Mouse (Mus musculus) G1E (cell line): ENCODE results near the gene Ugt1a1. TPM values are rescaled to one million over a fixed set of nuclear protein-coding genes. Genes with fewer than 3 reads are reported as not detected.

Experiments
- ATAC-seq: 2 replicates; pipeline ENCODE4 v1.8.0; 2016; ENCODE audit warnings: mild to moderate bottlenecking; ENCODE audit not compliant: insufficient number of reproducible peaks, poor library complexity, low FRiP score, severe bottlenecking; ENCODE audit errors: extremely low read depth
- DNase-seq: peaks from one replicate; pipeline ENCODE4 v3.0.0; 2012; ENCODE audit warnings: low spot score
- H3K27me3 ChIP-seq: 2 replicates; pipeline ENCODE4 v1.6.1; 2012; ENCODE audit warnings: mild to moderate bottlenecking, low read length, inconsistent platforms; ENCODE audit not compliant: insufficient read depth
- H3K36me3 ChIP-seq: replicated peaks from 2 replicates; pipeline ENCODE3; 2012; ENCODE audit warnings: mild to moderate bottlenecking, inconsistent platforms
- H3K4me1 ChIP-seq: 2 replicates; pipeline ENCODE4 v1.6.1; 2012; ENCODE audit warnings: low read depth, low read length, inconsistent platforms, mixed read lengths; ENCODE audit not compliant: insufficient read depth
- H3K4me3 ChIP-seq: 2 replicates; pipeline ENCODE4 v1.5.1; 2012; ENCODE audit warnings: low read depth, mild to moderate bottlenecking, inconsistent platforms, low read length, moderate library complexity, mixed read lengths
- H3K9me3 ChIP-seq: replicated peaks from 2 replicates; pipeline ENCODE4 v1.6.1; 2012; ENCODE audit warnings: inconsistent platforms
- CTCF ChIP-seq: IDR thresholded peaks from 2 replicates; pipeline ENCODE4 v1.5.1; 2012; ENCODE audit warnings: low read depth, low read length, inconsistent platforms, mixed read lengths
- GATA1 ChIP-seq: IDR thresholded peaks from 2 replicates; pipeline ENCODE4 v1.6.1; 2012; ENCODE audit warnings: borderline replicate concordance, low read length, inconsistent platforms, mixed read lengths
- GATA2 ChIP-seq: IDR thresholded peaks from 2 replicates; pipeline ENCODE4 v1.6.1; 2012; ENCODE audit warnings: low read depth, low read length, inconsistent platforms, borderline replicate concordance
- POLR2AphosphoS5 ChIP-seq: IDR thresholded peaks from 2 replicates; pipeline ENCODE4 v1.6.1; 2012; ENCODE audit warnings: low read depth, low read length, inconsistent platforms; ENCODE audit not compliant: insufficient replicate concordance
- TAL1 ChIP-seq: conservative IDR thresholded peaks from 2 replicates; pipeline ENCODE4 v1.6.1; 2012; ENCODE audit warnings: low read depth, low read length, inconsistent platforms, mixed read lengths
- polyA plus RNA-seq: library from polyadenylated mRNA; stranded (reverse); fragments of >175 nt; gene quantifications from 2 replicates; pipeline ENCODE4 v1.2.3, GENCODE M21; 2012
- total RNA-seq, 2 experiments: library from RNA; stranded (forward) in 1 of 2; stranded (reverse) in 1 of 2; fragments of 200-1000 nt in 1 of 2; fragments of >200 nt in 1 of 2; fragmentation: Nextera tagmentation in 1 of 2; gene quantifications; 2 replicates each; pipeline ENCODE4 v1.2.3; 2014 to 2017

The Ugt1a1 gene
- total and polyA plus RNA-seq, 3 experiments, result 0.22 TPM; not detected in 2

DNA sequence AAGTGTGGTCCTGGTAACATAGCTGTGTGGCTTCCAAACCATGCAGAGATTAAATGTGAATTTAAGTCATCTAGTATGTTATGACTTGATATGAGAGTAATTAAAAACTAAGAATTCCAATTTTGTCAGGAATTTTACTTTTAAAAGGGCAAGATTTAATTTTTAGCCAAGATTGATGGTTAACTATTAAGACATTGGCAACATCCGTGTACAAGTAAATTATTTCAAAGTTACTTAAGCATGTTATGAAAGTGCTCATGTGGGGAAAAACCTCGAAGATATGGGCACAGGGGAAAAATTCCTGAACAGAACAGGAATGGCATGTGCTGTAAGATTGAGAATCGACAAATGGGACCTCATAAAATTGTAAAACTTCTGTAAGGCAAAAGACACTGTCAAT, 14.3 kb upstream of the Ugt1a1 start:
- DNase-seq, result no peak
- peaks cover 7% of the 10 kb centered on the region for H3K27me3 ChIP-seq
- no peaks in the 10 kb centered on the region for H3K36me3 ChIP-seq
- ATAC-seq, result no peak
- no peak for TF ChIP-seq GATA2
- no peaks in the 10 kb centered on the region for H3K4me1 ChIP-seq
- no peak overlapping the region for H3K4me3 ChIP-seq
- H3K9me3 ChIP-seq, result no peaks in the 10 kb centered on the region

DNA sequence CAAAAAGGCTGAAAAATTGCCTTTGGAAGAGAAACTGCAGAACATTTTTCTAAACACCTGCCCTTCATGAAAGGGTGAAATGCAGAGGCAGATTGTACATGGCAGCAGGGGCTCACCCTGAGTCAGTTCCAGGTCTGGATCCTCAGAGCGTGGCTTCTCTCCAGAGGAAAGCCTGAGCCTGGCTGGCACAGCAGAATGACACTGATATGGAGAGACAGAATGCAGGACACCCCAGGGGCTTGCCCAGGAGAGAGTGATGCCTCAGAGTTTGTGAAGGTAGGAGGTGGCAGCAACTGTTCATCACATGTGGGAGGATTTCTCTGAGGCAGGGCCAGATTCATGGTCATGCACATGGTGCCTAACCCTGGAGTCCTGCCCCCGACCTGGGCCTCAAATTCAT, 11.8 kb upstream of the Ugt1a1 start:
- no peak overlapping the region for H3K4me3 ChIP-seq
- H3K27me3 ChIP-seq, result peaks cover 7% of the 10 kb centered on the region
- no peaks in the 10 kb centered on the region for H3K36me3 ChIP-seq
- no peaks in the 10 kb centered on the region for H3K9me3 ChIP-seq
- no peak for ATAC-seq
- no peak for DNase-seq
- H3K4me1 ChIP-seq, result no peaks in the 10 kb centered on the region
- TF ChIP-seq GATA1 (no peak), POLR2AphosphoS5 (no peak), CTCF (no peak), TAL1 (no peak), GATA2 (no peak)

DNA sequence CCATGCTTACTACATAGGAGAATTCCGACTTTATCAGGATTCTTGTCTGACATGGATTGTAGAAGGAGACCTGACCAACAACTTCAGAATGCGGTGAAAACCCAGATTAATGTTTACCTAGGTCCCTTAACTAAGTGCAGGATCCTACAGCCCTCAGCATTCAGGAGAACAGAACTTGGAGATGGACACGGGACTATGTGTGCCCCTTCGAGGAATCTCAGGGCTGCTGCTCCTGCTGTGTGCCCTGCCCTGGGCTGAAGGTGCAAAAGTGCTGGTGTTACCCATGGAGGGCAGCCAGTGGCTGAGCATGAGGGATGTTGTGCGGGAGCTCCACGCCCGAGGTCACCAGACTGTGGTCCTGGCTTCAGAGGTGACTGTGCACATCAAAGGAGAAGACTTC, 11.3 kb upstream of the Ugt1a1 start, which contains the start of gene Ugt1a2:
TSS of gene Ugt1a2 (plus strand) at position 146 of the 400 bp plus-strand sequence.
- Histone ChIP-seq H3K4me1 (no peaks in the 10 kb centered on the region), H3K36me3 (no peaks in the 10 kb centered on the region), H3K27me3 (peaks cover 7% of the 10 kb centered on the region), H3K9me3 (peaks cover 3% of the 10 kb centered on the region), H3K4me3 (no peak within 1 kb of the TSS)
- TF ChIP-seq CTCF, result no peak
- no peak for TF ChIP-seq GATA1
- TF ChIP-seq TAL1, result no peak
- TF ChIP-seq POLR2AphosphoS5, result no peak
- no peak for TF ChIP-seq GATA2
- DNase-seq, result no peak
- ATAC-seq, result no peak

DNA sequence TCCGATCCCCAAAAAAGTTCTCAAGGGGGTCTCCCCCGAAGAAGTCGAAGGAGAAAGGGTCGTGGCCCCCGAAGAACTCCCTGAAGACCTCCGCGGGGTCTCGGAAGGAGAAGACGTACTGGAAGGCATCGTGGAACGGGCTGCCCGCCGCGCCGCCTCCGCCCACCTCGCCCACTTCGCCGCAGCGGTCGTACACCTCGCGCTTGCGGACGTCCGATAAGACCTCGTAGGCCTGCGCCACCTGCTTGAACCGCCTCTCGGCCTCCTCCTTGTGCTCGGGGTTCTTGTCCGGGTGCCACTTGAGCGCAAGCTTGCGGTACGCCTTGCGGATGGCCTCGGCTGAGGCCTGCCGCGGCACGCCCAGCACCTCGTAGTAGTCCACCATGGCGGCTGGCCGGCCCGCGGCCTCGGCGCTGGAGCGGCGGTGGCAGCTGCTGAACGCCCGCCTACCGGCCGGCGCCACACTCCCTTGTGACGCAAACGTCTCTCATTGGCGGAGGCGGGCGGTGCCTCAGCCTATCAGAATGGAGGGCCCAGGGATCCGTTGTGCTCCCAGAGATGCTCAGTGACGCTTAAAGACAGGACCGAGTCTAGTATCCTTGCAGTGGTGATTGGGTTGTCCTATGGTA, 6.4 kb upstream of the Ugt1a1 start, which contains the start of gene Dnajb3:
TSS of gene Dnajb3 (minus strand) at position 489 of the 629 bp plus-strand sequence.
- no peak within 1 kb of the TSS for H3K4me3 ChIP-seq
- no peak for ATAC-seq
- no peak for TF ChIP-seq GATA2
- TF ChIP-seq CTCF, result no peak
- TF ChIP-seq GATA1, result no peak
- TF ChIP-seq POLR2AphosphoS5, result no peak
- no peak for TF ChIP-seq TAL1
- H3K9me3 ChIP-seq, result peaks cover 4% of the 10 kb centered on the region
- no peak for DNase-seq
- H3K4me1 ChIP-seq, result no peaks in the 10 kb centered on the region
- H3K36me3 ChIP-seq, result no peaks in the 10 kb centered on the region
- H3K27me3 ChIP-seq, result peaks cover 3% of the 10 kb centered on the region

DNA sequence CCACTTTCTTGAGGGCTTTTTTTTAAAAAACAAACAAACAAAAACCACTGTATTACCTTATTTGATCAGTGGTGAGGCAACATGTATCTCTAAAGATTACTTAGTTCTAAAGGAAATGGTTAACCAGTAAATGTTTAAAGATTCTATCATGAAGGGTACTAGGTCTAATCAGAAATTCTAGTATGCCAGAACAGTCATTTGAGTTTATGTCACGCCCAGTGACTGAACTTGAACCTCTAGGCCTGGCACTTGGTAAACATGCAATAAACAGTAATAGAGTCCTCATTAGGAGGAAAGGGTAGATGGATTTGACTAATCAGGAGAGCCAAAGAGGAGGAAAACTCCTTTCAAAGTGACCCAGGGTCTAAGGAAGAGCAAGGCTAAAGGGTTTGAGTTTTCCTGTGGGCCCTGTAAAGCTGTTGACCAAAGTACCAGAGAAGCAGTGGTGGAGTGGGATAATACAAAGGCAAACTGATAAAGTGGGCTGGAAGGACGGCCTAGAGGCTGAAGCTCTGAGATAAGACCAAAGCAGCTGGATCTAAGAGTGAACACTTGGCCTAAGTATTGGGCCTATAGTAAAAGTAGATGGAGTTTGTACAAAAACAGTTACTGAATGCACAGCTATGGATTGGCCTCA, 4.8 kb upstream of the Ugt1a1 start:
- no peak for ATAC-seq
- Histone ChIP-seq H3K4me3 (no peak overlapping the region), H3K9me3 (peaks cover 4% of the 10 kb centered on the region), H3K4me1 (no peaks in the 10 kb centered on the region), H3K27me3 (no peaks in the 10 kb centered on the region; the same call in 1 of the 2 replicates), H3K36me3 (no peaks in the 10 kb centered on the region)
- no peak for DNase-seq
- TF ChIP-seq GATA2 (no peak), CTCF (no peak), GATA1 (no peak), POLR2AphosphoS5 (no peak), TAL1 (no peak)

- no peak for DNase-seq
- no peak overlapping the region for H3K4me3 ChIP-seq
Observed at GRCm38 (mm10) chr1:88212341-88213045, 734 bp downstream of the Ugt1a1 start.

More at GRCm38 (mm10) chr1:88212341-88213045, 734 bp downstream of the Ugt1a1 start:
- Histone ChIP-seq H3K9me3 (no peaks in the 10 kb centered on the region), H3K27me3 (no peaks in the 10 kb centered on the region), H3K4me1 (no peaks in the 10 kb centered on the region), H3K36me3 (no peaks in the 10 kb centered on the region)
- ATAC-seq, result no peak
- TF ChIP-seq POLR2AphosphoS5, result no peak
- no peak for TF ChIP-seq TAL1
- no peak for TF ChIP-seq CTCF
- TF ChIP-seq GATA1, result no peak
- TF ChIP-seq GATA2, result no peak
